Mouse (Mus musculus) kidney, postnatal 14 days (tissue): ENCODE data around the gene Irf2.

Experiments used
- DNase-seq: peaks from one replicate; pipeline ENCODE4 v3.0.0; 2022; ENCODE audit warnings: mixed read lengths

The Irf2 gene

GRCm38 (mm10) chr8:46886216-46886615 lies 146.7 kb downstream of the Irf2 start:
- DNase-seq = no peak

GRCm38 (mm10) chr8:46887396-46887795 lies 147.9 kb downstream of the Irf2 start:
- no peak for DNase-seq

GRCm38 (mm10) chr8:46888575-46888974 lies 149.0 kb downstream of the Irf2 start:
- no peak for DNase-seq

GRCm38 (mm10) chr8:46890241-46890640 lies 150.7 kb downstream of the Irf2 start:
- DNase-seq = no peak

DNA sequence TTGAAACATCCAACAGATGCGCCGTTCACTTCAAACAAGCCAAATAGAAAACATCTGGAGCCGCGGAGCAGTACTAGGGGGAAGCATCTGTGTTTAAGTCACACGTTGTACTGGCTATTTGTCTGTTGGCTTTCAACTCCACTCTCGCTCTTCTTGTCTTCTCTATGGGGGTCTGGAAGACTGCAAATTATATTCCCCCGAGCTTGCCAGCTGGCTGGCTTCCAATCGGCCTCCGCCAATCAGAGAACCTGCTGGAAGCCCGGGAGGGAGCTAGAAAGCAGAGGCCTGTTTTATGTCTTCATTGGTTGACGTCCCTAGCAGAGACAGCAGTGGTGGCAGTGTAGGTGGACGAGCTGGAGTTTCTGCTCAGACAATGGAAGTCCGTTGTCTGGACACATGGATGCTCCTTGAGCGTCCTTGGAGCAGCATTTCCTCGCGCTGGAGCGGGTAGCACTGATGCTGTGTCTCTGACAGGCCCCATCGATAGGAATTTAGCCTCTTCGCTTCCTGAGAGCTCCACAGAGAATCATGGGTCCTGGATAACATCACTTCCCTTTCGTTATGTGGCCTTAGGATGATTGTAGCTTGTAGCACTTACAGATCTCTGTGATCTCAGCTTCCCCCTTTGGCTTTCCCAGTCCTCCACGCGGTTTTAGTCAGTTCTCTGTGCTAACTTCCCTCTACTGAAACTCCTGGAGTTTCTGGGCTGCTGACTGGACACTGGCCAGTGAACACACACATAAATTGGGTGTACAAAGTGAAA lies 153.2 kb downstream of the Irf2 start:
- peak; percentile 65 for DNase-seq

GRCm38 (mm10) chr8:46894385-46894784 lies 154.9 kb downstream of the Irf2 start:
- no peak for DNase-seq

- DNase-seq = no peak
Observed at GRCm38 (mm10) chr8:46896005-46896404, 156.5 kb downstream of the Irf2 start.

DNA sequence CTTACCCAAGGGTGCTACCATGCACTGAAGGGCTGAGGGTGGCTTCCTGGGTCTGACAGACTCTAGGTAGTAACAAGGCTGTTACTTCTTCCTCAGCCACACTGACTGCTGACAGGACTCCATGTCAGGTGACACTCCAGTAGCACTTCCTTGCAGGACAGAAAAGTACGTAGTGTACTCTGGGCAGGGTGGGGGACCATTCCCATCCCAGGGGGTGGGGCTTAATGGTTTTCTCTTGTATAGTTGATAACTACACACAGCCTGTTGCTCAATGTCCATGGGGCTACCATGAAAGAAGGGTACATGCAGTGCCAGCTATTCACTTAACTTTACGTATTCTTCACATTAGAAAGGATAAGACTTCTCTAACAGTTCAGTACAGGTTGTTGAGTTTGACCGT lies 157.2 kb downstream of the Irf2 start:
- DNase-seq = no peak
